In the genomic region with DNA sequence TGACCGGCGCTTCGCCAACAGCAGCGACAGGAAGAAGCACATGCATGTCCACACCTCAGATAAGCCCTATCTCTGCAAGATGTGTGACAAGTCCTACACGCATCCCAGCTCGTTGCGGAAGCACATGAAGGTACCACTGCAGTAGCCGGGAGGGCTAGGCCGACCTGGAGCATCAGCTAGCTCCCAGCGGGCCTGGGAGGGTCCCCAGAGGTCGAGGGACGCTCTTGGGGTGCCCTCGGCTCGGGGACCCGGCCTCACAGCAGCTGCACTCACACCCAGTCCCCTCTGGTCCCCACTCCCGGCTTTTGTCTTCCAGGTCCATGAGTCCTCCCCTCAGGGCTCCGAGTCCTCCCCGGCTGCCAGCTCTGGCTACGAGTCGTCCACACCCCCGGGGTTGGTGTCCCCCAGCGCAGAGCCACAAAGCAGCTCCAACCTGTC, we compare ENCODE assay signal across 10 mouse cellular contexts. TPM values are rescaled to one million over a fixed set of nuclear protein-coding genes. Genes with fewer than 3 reads are reported as not detected.
DNase-seq lines count a peak whose midpoint lies in the region; ATAC-seq and TF ChIP-seq lines count a peak whose summit lies in the region.
"Had no signal": no experiment of that assay in that cellular context is flagged by ENCODE, and none has a peak within 500 bp of the region (broad histone marks: within the 10 kb centered on the region; RNA-seq: fewer than 3 reads in every experiment).

No protein-coding gene starts in this region.

- peak overlapping the region; percentile 42 for H3K4me3 ChIP-seq in heart, embryonic 10.5 days
- peak overlapping the region; percentile 48 for H3K4me3 ChIP-seq in forebrain, postnatal 0 days (ENCODE audit: low read depth, low read length)
- H3K4me3 ChIP-seq in midbrain, embryonic 14.5 days (replicated peaks; ENCODE audit: low read depth, low read length), result peak overlapping the region; percentile 52

- WGBS in heart, embryonic 10.5 days, result under 1% methylated on average over 22 of the region's 22 CpGs
- WGBS in forebrain, postnatal 0 days, result 2% methylated on average over 22 of the region's 22 CpGs
- under 1% methylated on average over 22 of the region's 22 CpGs for WGBS in midbrain, embryonic 14.5 days

- peak overlapping the region; percentile 39 for H3K4me2 ChIP-seq in forebrain, postnatal 0 days (ENCODE audit: low read depth)
- peak overlapping the region; percentile 56 for H3K4me2 ChIP-seq in midbrain, embryonic 14.5 days (ENCODE audit: low read length)

- H3K27me3 ChIP-seq in heart, embryonic 10.5 days (ENCODE audit: insufficient read depth, poor library complexity, severe bottlenecking), result peaks cover 97% of the 10 kb centered on the region
- peaks cover 25% of the 10 kb centered on the region for H3K27me3 ChIP-seq in forebrain, postnatal 0 days (ENCODE audit: insufficient read depth, low read length)
- H3K27me3 ChIP-seq in midbrain, embryonic 14.5 days (ENCODE audit: control insufficient read depth, insufficient read depth, low read length), result peaks cover 43% of the 10 kb centered on the region

- intact Hi-C loops in gastrocnemius, postnatal 14 days (cut with DNase I; ENCODE audit: low total_unique reads), result no loop called here
- intact Hi-C loops in left cerebral cortex, postnatal 36 days (cut with DNase I), result loop anchor here (5.0 kb wide), 1 partner anchor 251 kb away; no protein-coding TSS in a partner anchor

- H3K27ac ChIP-seq in heart, embryonic 10.5 days, result no peak overlapping the region
- peak overlapping the region; percentile 47 for H3K27ac ChIP-seq in forebrain, postnatal 0 days (ENCODE audit: low read depth, low read length)
- peak overlapping the region; percentile 94 for H3K27ac ChIP-seq in midbrain, embryonic 14.5 days (replicated peaks; ENCODE audit: low read depth, low read length)

- no peak for TF ChIP-seq CTCF in forebrain, postnatal 0 days (IDR thresholded peaks at IDR 0.05; ENCODE audit: low read depth)

- H3K9ac ChIP-seq in forebrain, postnatal 0 days, result peak overlapping the region; percentile 61
- H3K9ac ChIP-seq in midbrain, embryonic 14.5 days (replicated peaks; ENCODE audit: low read length), result peak overlapping the region; percentile 77

- H3K9me3 ChIP-seq in heart, embryonic 10.5 days, result no peaks in the 10 kb centered on the region
- H3K9me3 ChIP-seq in forebrain, postnatal 0 days (ENCODE audit: low read length), result no peaks in the 10 kb centered on the region
- H3K9me3 ChIP-seq in midbrain, embryonic 14.5 days (ENCODE audit: control insufficient read depth, low read length), result no peaks in the 10 kb centered on the region

- peak; percentile 78 for DNase-seq in heart, embryonic 10.5 days (ENCODE audit: low spot score)
- DNase-seq in heart, adult 9 months (ENCODE audit: low spot score in 2 of 2), result no peak
- DNase-seq in cerebellum, adult 9-11 months, result peak; percentile 68
- DNase-seq in forebrain, postnatal 0 days, result no peak
- DNase-seq in midbrain, embryonic 14.5 days, result peak; percentile 59
- DNase-seq in gastrocnemius, postnatal 14 days, result no peak
- no peak for DNase-seq in layer of hippocampus, adult 8-10 months (ENCODE audit: low spot score in 2 of 2)
- DNase-seq in left cerebral cortex, postnatal 36 days (ENCODE audit: low spot score in 2 of 2), result no peak
- DNase-seq: lung, adult 2 months had no signal

- H3K4me1 ChIP-seq in heart, embryonic 10.5 days, result peaks cover 32% of the 10 kb centered on the region
- no peaks in the 10 kb centered on the region for H3K4me1 ChIP-seq in forebrain, postnatal 0 days (ENCODE audit: insufficient read depth)
- H3K4me1 ChIP-seq in midbrain, embryonic 14.5 days (ENCODE audit: control insufficient read depth, insufficient read depth, low read length), result no peaks in the 10 kb centered on the region

- ATAC-seq in forebrain, postnatal 0 days, result no peak
- no peak for ATAC-seq in midbrain, embryonic 14.5 days (ENCODE audit: low FRiP score, low TSS enrichment)

- H3K36me3 ChIP-seq in heart, embryonic 10.5 days, result no peaks in the 10 kb centered on the region
- H3K36me3 ChIP-seq in forebrain, postnatal 0 days (ENCODE audit: insufficient read depth), result no peaks in the 10 kb centered on the region
- no peaks in the 10 kb centered on the region for H3K36me3 ChIP-seq in midbrain, embryonic 14.5 days (ENCODE audit: control insufficient read depth, insufficient read depth, low read length)

RNA-seq across cellular contexts. Expression of a gene that starts 3.4 kb away (rescaled TPM):
- polyA plus RNA-seq in heart, embryonic 10.5 days (2016; fragmentation: Nextera tagmentation; extraction: Ambion mirVana), result 0.11 TPM in 1 of 2 replicates, not detected in the other
- 44.9 and 105 TPM in 2 replicates for total RNA-seq in forebrain, postnatal 0 days (2014; rRNA removed)
- 9.6 and 16.3 TPM in 2 replicates for polyA plus RNA-seq in forebrain, postnatal 0 days (2015; fragmentation: Nextera tagmentation; extraction: Ambion mirVana)
- polyA plus RNA-seq in midbrain, embryonic 14.5 days (2014; fragmentation: Nextera tagmentation; extraction: Ambion mirVana), result 10.3 and 10.8 TPM in 2 replicates
- total RNA-seq in gastrocnemius, postnatal 14 days (2021), result not detected
- total RNA-seq in layer of hippocampus, adult 8-10 months (2022), result 10 to 100 TPM; 15.0 to 20.8 (median 18.6) TPM
- 10 to 100 TPM; 12.7 to 19.1 TPM for total RNA-seq in left cerebral cortex, postnatal 36 days (2021)
- polyA plus RNA-seq: lung, adult 2 months had no signal

RNA-seq across cellular contexts. Expression of a gene that starts 11.8 kb away (rescaled TPM):
- not detected in 2 replicates for polyA plus RNA-seq in heart, embryonic 10.5 days (2016; fragmentation: Nextera tagmentation; extraction: Ambion mirVana)
- total RNA-seq in forebrain, postnatal 0 days (2014; rRNA removed), result 0.15 and 1.0 TPM in 2 replicates
- 0.23 TPM in 1 of 2 replicates, not detected in the other for polyA plus RNA-seq in forebrain, postnatal 0 days (2015; fragmentation: Nextera tagmentation; extraction: Ambion mirVana)
- 0.38 and 0.72 TPM in 2 replicates for polyA plus RNA-seq in midbrain, embryonic 14.5 days (2014; fragmentation: Nextera tagmentation; extraction: Ambion mirVana)
- total RNA-seq in gastrocnemius, postnatal 14 days (2021), result not detected
- total RNA-seq in layer of hippocampus, adult 8-10 months (2022), result under 1 TPM in 1 of 4 experiments, not detected in 3; 0.51 TPM
- total RNA-seq in left cerebral cortex, postnatal 36 days (2021), result not detected
- polyA plus RNA-seq: C2C12; lung, adult 2 months had no signal

RNA-seq across cellular contexts. Expression of a gene that starts 13.1 kb away (rescaled TPM):
- polyA plus RNA-seq in heart, embryonic 10.5 days (2016; fragmentation: Nextera tagmentation; extraction: Ambion mirVana), result 0.04 and 0.30 TPM in 2 replicates
- total RNA-seq in forebrain, postnatal 0 days (2014; rRNA removed), result 13.9 and 22.8 TPM in 2 replicates
- 5.1 and 13.8 TPM in 2 replicates for polyA plus RNA-seq in forebrain, postnatal 0 days (2015; fragmentation: Nextera tagmentation; extraction: Ambion mirVana)
- 9.9 and 14.9 TPM in 2 replicates for polyA plus RNA-seq in midbrain, embryonic 14.5 days (2014; fragmentation: Nextera tagmentation; extraction: Ambion mirVana)
- not detected for total RNA-seq in gastrocnemius, postnatal 14 days (2021)
- 1 to 10 TPM; 2.6 to 6.1 (median 4.2) TPM for total RNA-seq in layer of hippocampus, adult 8-10 months (2022)
- 1 to 10 TPM; 3.6 to 4.3 TPM for total RNA-seq in left cerebral cortex, postnatal 36 days (2021)
- polyA plus RNA-seq: lung, adult 2 months had no signal

RNA-seq across cellular contexts. Expression of a gene that starts 27.7 kb away (rescaled TPM):
- not detected in 2 replicates for polyA plus RNA-seq in heart, embryonic 10.5 days (2016; fragmentation: Nextera tagmentation; extraction: Ambion mirVana)
- 0.33 and 0.38 TPM in 2 replicates for total RNA-seq in forebrain, postnatal 0 days (2014; rRNA removed)
- 0.12 TPM in 1 of 2 replicates, not detected in the other for polyA plus RNA-seq in forebrain, postnatal 0 days (2015; fragmentation: Nextera tagmentation; extraction: Ambion mirVana)
- 0.70 and 0.75 TPM in 2 replicates for polyA plus RNA-seq in midbrain, embryonic 14.5 days (2014; fragmentation: Nextera tagmentation; extraction: Ambion mirVana)
- not detected for total RNA-seq in gastrocnemius, postnatal 14 days (2021)
- under 1 TPM; 0.32 to 0.92 (median 0.55) TPM for total RNA-seq in layer of hippocampus, adult 8-10 months (2022)
- under 1 TPM in 1 of 2 experiments, not detected in 1; 0.25 TPM for total RNA-seq in left cerebral cortex, postnatal 36 days (2021)
- polyA plus RNA-seq: C2C12; lung, adult 2 months had no signal

RNA-seq across cellular contexts. Expression of a gene that starts 55.5 kb away (rescaled TPM):
- 27.6 and 32.1 TPM in 2 replicates for polyA plus RNA-seq in heart, embryonic 10.5 days (2016; fragmentation: Nextera tagmentation; extraction: Ambion mirVana)
- 11.9 and 12.4 TPM in 2 replicates for total RNA-seq in forebrain, postnatal 0 days (2014; rRNA removed)
- polyA plus RNA-seq in forebrain, postnatal 0 days (2015; fragmentation: Nextera tagmentation; extraction: Ambion mirVana), result 23.8 and 29.4 TPM in 2 replicates
- 19.1 and 29.9 TPM in 2 replicates for polyA plus RNA-seq in midbrain, embryonic 14.5 days (2014; fragmentation: Nextera tagmentation; extraction: Ambion mirVana)
- total RNA-seq in gastrocnemius, postnatal 14 days (2021), result 10 to 100 TPM; 32.7 to 37.9 TPM
- 10 to 100 TPM; 37.4 to 44.9 (median 44.0) TPM for total RNA-seq in layer of hippocampus, adult 8-10 months (2022)
- total RNA-seq in left cerebral cortex, postnatal 36 days (2021), result 10 to 100 TPM; 32.7 to 35.3 TPM

Comparison
In these comparisons a context has a peak if more than half of its experiments do, and no peak if none do; other contexts are left out.
1. DNase-seq: peak in heart, embryonic 10.5 days (single experiment), cerebellum, adult 9-11 months (single experiment) and midbrain, embryonic 14.5 days (single experiment); none in heart, adult 9 months (0 of 2), forebrain, postnatal 0 days (single experiment), gastrocnemius, postnatal 14 days (single experiment), layer of hippocampus, adult 8-10 months (0 of 2) and left cerebral cortex, postnatal 36 days (0 of 2).
2. RNA of a gene that starts 3.4 kb away (total RNA-seq): 44.9 to 105 TPM in forebrain, postnatal 0 days, 15.0 to 20.8 TPM in layer of hippocampus, adult 8-10 months and 12.7 to 19.1 TPM in left cerebral cortex, postnatal 36 days; not detected in gastrocnemius, postnatal 14 days; every median in the first group is over 10 times any median in the second.
3. Peak in every context shown above with its lines, with median percentiles within 50 percentile points of each other: H3K4me3 ChIP-seq.